Mouse (Mus musculus) WW6 (cell line): Measurements from ENCODE around the gene Farsa.
"Not testable (repeated sequence)": the region's sequence is repeated elsewhere in the genome, so short reads cannot be mapped to it uniquely, and the experiment has no call there.

Experiments used
- DNase-seq: peaks from one replicate; pipeline ENCODE4 v3.0.0-alpha.2; 2013; ENCODE audit warnings: low read depth, low spot score

Farsa gene

GRCm38 (mm10) chr8:84856864-84857441, at the start of gene Farsa:
Farsa (plus strand) TSS chr8:84856989.
- DNase-seq = peak; percentile 87

DNA sequence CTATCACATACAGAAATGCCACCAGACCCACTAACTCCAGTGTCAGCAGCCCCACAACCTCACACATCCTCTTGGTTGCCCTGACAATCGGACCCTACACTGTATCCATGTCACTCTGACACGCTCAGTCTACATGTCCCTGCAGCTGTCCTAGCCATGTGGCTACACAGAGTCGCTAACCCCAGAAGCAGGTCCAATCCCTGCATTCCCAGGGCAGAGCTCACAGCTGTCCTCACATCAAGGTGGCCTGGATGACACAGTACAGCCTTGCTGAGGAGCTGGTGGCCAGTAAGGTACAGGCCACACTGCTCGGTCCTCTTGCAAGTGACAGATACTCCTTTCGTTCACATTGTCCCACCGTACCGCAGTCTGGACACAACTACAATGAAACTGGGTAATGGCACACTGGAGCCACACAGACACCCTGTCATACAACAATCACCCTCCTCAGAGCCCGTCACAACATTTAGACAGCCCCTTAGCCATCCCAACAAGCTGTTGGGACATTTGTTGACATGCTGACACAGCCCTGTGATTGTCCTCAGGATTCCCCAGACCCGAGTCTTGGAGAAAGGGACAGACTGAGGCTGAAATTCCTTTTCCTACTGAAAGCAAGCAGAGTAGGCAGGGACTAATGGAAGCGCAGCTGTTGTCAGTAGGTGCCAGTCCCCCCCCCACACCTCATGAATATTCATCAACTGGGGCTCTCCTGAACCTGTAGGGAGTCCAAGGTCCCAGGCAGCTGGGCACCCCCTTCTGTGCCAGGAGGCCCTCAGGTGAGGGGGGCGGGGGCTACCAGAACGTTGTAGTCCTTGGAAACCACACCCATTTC, 47.5 kb upstream of the Farsa start:
- DNase-seq = no peak

DNA sequence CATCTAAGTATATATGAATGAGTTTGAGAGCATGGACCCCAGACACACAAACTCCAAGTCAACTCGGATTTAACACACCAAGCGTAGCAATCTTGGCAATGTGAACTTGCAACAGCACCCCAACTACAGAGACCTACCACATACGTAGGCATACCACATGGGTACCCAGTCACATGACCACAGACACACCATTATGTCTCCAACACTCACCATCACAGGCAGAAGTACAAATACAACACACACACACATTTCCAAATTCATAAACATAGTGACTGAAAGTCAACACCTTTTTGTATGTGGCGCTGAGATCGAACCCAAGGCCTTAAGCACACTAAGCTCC, 46.9 kb upstream of the Farsa start:
- DNase-seq = no peak

DNA sequence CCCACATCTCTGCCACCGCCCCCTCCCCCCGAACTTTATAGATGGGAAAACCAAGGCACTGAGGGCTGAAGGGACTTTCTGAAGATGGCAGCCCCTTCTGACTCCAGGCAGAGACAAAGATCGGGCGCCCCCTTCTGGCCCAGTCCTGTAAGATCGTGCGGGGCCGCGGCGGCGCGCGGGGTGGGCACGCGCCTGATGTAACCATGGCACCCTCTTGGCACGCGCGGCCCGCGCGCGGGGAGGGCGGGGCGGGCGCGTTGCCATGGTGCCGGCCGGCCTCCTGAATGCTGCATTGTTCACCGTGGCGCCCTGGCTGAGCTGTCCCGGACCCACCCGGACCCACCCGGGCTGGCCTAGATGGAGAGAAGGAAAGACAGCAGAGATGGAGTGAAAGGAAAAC, 45.9 kb upstream of the Farsa start:
- no peak for DNase-seq

- no peak for DNase-seq
Observed at GRCm38 (mm10) chr8:84811303-84811702, 45.5 kb upstream of the Farsa start.

DNA sequence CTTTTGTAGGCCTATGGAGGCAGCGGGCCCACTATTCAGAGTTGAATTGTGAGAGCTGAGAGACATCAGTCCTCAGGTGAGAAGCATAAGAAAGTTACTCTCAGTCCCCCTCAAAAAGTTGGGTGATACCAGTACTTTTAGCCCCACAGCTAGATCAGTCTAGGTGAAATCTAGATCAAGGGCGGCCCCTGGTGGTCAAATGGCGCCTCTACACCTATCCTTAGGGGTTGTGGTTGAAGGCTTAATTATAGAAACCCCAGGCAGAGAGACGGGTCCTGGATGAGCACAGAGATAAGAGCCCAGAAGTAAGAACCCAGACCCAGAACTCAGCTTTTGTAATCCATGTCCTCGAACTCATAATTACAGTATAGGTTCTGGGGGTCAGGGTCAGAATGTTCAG, 43.7 kb upstream of the Farsa start:
- DNase-seq = no peak

DNA sequence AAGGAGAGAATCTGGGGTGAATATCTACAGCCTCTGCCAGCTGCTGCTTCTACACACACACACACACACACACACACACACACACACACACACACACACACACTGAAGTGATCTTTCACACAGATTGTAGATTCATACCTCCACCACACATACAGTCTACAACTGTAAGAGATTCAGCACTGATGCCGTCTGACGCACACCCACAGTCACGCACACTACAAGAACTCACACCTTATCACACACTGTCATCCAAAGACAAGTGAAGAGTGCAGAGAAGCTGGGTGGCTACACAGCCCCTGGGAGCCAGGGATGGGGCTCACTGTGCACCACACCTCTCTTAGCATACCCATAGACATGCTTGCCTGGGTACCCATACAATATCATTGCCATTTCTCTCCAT, 43.0 kb upstream of the Farsa start:
- no peak for DNase-seq

GRCm38 (mm10) chr8:84814240-84814554, 42.6 kb upstream of the Farsa start:
- DNase-seq = no peak

GRCm38 (mm10) chr8:84814555-84815441, 42.0 kb upstream of the Farsa start:
- DNase-seq = no peak

DNA sequence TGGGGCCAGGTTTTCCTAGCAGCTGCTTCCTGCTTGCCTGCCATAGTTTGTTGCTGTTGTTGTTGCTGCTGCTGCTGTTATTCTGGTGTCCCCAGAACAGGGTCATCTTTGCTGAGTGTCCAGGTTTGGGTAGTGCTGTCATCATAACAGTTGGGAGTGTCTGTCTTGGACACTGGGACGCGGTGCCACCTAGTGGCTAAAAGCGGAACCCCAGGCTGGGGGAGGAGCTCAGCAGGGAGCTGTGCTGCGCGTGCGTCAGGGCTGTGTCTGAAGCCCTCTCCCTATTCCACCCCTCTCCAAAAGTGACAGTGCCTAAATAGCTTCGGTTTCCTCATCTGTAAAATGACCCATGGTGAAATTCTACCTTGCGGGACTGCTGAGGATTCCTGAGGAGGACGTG, 41.2 kb upstream of the Farsa start:
- DNase-seq = peak; percentile 80

DNA sequence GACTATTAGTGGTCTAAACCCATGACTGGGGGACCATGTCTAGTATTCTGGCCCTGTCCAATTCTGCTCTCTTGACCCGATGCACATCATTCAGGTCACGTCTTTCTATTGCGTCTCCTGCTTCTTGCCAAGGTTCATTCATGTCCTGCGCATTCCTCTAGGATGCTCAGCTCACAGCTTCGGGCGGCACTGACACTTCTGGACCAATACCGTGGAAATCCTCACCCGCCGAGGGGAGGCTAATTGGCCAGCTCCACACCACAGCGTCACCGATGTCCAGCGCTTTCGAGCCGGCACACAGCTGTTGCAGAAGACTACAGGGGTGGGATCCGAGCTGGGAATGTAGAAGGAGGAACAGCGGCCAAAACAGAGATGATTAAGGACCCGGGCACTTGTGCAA, 40.7 kb upstream of the Farsa start:
- no peak for DNase-seq

- no peak for DNase-seq
Observed at GRCm38 (mm10) chr8:84822723-84823122, 34.1 kb upstream of the Farsa start, which contains the start of gene Dand5. Dand5 (minus strand) TSS chr8:84822823.

DNA sequence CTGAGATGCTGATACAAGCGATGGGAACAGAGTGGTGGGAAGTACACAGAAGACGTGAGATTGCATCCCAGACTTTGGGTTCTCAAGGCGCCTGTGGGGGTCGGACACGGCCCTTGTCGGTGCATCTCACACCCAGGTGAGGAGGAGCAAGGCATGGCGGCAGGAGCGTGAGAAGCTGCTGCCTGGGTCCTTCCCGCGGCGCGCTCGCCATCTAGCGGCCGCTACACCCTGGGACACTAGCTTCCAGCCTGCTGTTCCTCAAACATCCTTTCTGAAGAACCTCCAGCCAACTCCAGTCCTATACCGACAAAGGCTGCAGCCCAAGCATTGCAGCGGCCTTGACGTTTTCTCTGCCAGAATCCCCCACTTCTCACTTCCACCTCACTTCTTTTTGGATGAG, 33.1 kb upstream of the Farsa start:
- DNase-seq = peak; percentile 85

DNA sequence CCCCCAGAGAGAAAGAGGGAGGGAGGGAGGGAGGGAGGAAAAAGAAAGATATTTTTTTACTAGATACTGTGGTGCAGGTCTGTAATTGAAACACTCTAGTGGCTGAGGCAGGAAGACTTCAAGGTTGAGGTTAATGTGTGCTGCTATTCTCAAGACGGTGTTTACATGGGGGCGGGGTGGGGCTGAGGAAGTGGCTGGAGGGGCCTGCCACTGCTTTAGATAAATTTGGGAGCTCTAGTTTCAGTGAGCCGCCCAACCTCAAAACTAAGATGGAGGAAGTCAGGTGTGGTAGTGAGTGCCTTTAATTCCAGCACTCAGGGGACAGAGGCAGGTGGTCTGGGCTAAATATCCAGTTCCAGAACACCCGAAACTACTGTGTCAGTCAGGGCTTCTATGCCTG, 31.2 kb upstream of the Farsa start:
- DNase-seq = no peak

GRCm38 (mm10) chr8:84826518-84826917, 30.3 kb upstream of the Farsa start:
- not testable (repeated sequence) for DNase-seq

DNA sequence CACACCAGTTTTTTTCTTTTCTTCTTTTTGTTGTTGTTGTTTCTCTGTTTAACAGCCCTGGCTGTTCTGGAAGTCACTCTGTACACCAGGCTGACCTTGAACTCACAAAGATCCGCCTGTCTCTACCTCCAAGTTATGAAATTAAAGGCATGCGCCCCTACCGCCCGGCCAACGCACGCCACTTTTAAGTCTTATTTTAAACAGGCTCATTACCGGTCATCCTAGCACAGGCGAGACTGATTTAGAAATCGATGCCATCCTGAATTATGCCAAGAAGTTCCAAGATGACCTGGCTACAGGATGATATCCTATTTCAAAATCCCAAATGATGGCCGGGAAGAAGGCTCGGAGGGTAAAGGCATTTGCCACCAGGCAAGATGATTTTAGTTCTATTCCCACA, 25.3 kb upstream of the Farsa start, which contains the start of gene Gadd45gip1:
Gadd45gip1 (plus strand) TSS at position 33 of the 400 bp plus-strand sequence.
- no peak for DNase-seq

DNA sequence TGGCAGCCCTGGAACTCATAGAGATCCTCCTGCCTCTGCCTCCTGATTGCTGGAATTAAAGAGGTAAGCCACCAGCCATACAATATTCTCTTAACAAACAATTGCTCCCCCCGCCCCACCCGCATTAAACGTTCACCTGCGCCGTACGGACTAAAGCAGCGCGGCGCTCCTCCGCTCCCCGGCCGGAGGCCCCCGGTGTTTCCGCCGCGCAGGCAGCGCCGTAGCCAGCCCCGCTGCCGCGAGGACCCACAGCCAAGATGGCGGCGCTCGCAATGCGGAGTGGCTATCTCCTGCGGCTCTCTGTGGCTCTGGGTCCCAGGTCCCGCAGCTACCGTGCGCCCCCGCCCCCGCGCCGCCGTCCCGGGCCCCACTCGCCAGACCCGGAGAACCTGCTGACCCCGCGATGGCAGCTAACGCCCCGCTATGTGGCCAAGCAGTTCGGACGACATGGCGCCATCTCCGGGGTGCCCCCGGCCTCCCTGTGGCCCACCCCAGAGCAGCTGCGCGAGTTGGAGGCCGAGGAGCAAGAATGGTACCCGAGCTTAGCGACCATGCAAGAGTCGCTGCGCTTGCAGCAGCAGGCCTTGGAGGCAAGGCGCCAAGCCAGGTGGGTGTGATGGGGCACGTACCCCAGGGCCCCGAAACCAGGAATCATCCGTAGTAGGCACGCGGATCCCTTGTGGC, 24.6 kb upstream of the Farsa start:
- no peak for DNase-seq

DNA sequence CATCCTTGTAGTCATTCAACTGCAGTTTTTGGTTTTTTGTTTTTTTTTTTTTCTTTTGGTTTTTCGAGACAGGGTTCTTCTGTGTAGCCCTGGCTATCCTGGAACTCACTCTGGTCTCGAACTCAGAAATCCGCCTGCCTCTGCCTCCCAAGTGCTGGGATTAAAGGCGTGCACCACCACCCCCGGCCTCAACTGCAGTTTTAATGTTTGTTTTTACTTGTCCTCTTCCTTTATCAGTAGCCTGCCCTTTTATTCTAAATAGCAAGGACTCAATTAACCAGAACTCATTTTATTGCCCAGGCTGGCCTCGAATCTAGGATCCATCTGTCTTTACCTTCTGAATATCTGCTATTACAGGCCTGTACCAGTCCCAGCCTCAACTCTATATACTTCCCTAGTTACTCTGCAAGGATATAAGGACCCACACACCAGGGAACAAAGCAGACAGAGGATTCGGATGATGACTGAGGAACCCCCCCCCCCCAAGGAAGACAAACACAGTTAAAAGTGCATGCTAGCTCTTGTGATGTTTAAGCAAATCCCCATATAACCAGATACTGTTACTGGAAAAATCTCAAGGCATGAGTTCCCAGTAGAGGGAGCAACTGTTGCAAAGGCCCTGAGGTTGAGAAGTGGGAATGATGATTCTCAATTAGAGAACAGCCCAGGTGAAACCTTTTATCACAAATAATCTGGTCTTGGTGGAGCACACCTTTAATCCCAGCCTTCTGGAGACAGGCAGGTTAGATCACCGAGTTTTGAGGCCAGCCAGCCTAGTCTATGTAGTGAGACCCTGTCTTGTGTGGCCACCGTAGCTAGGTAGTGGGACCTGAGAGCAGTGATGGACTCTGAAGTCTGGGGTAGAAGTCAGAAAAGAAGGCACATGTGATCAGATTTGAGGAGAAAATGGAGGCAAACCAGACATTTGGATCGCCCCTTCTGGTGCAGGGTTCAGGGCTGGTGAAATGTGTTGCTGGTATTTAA, 23.7 kb upstream of the Farsa start:
- DNase-seq = no peak

- DNase-seq = no peak
Observed at GRCm38 (mm10) chr8:84834002-84834865, 22.6 kb upstream of the Farsa start.
